Mouse (Mus musculus) c-Kit-positive CD71-positive TER-119-negative erythroid progenitor cells, embryonic 14.5 days (primary cell): ENCODE results near the gene Plcb3.

Experiments used
- DNase-seq: peaks from one replicate; pipeline ENCODE4 v3.0.0-alpha.2; 2013; ENCODE audit warnings: low read depth

The Plcb3 gene

DNA sequence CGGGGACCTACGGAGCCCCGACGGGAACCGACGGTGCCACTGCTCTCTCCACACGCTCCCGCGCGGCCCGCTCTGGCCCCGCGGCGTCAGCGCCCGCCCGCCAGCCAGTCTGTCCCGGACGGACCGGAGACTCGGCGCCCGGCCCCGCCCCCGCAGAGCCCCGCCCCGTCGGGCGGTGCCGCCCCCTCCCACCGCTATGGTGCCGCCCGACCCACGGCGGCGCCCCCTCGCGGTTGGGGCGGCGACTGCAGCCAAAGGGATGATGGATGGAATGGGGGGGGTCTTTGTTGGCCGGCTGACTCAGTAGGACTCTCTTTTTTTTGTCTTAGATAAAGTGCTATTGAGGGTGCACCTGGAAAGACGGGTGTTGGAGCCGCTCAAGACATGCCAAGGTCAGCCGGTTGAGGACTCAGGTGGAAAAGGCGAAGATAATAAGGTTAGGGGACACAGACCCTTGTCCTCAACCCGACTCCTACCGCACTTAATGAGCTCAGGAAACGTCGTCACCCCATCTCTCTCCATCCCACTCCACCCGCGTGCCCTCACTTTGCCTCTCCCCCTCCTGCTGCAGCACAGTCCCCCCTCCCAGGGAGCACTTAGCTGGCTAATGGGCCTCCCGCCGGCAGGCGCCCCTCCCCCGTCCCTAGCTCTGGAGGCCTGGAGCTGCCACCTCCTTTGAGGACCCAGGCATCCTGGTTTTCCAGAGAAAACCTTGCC, 6.4 kb downstream of the Plcb3 start:
- no peak for DNase-seq

DNA sequence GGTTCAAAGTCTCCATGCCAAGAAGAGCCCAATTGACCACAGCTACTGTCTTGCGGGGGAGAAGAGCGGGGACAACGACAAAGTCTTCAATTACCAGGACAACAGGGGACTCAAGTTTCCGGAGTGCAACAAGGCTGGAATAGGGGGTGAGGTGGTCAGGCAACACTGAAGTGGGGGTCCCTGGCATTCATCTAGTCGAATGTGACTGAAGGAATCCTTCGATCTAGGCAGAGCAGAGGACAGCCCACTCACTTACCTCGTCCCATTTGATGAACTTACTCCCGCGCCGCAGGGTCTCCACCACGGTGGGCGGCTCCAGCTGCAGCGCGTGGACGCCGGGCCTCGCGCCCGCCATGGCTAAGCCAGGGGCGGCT, 7.0 kb downstream of the Plcb3 start:
- no peak for DNase-seq

DNA sequence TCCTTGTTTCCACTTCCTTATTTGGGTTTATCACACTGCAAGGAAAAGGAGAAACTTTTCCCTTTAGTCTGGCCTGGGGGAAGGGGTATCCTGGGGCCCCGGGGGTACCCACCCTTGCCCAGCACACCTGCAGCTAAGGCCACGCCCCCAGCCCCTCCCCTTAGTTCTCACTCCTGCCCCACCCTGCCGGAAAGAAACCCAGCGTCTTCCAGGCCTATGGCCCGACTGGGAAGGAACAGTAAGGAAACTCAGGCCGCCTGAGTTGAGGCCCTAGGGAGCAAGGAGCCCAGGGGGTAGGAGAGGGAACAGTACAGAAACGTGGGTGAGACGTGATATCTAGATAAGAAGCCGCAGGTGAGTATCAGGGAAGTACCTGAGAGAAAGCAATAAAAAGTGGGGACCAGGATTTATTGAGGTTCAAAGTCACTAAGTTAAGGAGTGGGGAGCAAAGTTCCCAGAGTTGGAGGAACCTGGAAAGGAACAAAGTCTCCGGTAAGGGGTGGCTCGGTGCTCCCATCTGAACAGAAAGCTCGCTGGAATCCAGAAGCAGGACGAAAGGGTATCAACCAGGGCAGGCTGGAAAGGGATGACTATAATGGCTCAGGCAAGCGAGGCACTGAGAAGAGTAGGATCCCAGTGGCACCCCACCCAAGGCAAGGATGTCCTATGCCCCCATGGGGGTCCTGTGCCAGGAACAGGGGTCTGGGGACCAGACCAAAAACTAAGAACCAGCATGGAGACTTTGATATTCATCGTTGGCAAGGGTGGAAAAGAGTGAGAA, 7.6 kb downstream of the Plcb3 start:
- DNase-seq, result no peak

DNA sequence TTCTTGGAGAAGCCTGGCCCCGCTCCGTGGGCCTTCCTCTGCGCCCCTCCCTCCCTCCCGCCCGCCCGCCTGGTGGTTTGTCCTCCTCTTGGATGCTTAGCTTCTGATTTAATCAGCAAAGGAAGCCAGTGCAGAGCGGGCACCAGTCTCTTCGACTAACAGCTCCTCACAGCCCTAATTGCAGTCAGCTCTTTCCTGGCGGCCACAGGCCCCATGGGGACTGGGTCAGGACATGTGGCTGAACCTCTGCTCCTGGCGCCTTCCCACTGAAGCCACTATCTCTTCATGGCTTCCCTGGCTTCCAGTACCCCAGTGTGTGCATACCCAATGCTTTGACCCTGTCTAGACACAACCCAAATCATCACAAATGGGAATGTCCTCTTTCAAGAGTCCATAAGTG, 19.8 kb downstream of the Plcb3 start:
- no peak for DNase-seq

DNA sequence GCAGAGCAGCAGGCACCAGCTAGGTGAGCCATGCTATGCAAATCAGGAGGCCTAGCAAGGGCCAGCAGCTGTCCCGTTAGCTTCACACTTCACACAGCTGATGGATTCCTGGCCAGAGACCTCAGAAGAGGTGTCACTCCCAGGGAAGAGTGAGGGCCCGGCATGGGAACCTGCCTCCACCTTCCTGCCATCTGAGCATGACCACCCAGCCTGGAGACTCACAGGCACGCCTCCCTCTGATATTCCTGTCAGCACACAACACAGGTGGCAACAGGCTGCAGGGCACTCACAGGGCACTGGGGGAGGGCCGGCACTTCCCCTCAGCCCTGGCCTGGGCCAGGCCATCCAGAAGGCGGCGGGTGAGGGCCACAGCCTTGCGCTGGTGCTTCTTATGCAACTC, 20.8 kb downstream of the Plcb3 start:
- DNase-seq, result no peak

DNA sequence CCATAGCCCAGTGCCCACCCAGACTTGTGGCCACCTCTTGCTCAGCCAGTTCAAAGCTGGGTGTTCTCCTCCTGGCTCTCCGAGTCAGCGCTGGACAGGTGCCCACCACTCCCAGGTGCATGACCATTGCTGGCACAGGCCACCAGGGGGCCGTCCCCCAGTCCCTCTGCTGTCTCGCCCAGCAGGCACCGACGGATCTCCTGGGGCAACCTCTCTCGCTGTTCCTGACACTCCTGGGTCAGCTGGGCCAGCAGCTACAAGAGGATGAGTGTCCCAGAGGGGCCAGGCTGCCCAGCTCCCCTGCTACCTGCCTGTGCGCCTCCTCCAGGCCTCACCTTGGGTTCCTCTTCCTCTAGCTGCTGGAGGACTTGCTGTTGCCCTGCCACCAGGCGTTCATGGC, 22.2 kb downstream of the Plcb3 start:
- no peak for DNase-seq

DNA sequence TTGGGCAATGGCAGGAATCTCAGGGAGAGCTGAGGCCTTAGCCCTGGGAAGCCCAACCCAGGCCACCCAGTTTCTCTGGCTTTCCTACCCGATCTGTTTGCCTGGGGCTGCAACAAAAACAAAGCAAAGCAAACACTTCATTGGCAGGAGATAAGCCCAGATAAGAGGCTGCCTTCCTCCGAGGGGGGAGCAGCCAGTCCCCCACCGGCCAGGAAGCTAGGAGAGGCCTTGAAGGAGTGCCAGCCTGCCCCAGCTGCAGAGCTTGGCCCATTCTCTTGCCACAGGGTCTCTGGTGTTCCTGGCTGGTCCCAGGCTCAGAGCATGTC, 23.6 kb downstream of the Plcb3 start:
- no peak for DNase-seq

DNA sequence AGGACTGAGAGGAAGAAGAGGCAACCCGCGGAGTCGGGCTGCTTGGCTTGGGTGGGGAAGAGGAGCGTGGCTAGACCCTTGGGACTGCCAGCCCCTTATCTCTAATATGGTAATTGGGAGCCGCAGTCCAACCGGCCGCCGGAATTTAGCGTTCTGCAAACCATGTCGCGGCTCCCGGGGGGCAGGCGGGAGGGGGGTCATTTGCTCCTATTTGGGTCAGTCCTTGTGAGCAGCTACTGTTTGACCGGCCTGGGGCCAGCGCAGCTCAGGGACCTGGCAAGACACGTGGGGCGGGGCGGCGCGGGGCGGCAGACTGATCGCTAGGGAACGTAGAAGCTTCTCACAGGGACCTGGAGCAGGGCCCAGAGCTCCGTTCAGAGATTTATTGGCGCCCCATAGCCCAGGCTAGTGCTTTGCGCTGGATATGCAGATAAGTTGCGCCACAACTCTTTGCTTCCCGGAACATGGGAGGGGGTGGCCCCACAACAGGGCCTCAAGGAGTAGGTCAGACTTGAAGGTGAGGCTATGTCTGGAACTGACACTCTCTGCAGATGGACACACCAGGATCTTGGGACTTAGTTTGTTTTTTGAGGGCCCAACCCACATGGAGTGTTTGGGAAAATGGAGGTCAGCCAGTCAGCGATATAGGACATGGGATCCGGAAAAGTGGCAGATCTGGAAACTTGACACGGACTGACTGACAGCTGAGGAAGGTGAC, 24.1 kb downstream of the Plcb3 start:
- DNase-seq, result no peak

DNA sequence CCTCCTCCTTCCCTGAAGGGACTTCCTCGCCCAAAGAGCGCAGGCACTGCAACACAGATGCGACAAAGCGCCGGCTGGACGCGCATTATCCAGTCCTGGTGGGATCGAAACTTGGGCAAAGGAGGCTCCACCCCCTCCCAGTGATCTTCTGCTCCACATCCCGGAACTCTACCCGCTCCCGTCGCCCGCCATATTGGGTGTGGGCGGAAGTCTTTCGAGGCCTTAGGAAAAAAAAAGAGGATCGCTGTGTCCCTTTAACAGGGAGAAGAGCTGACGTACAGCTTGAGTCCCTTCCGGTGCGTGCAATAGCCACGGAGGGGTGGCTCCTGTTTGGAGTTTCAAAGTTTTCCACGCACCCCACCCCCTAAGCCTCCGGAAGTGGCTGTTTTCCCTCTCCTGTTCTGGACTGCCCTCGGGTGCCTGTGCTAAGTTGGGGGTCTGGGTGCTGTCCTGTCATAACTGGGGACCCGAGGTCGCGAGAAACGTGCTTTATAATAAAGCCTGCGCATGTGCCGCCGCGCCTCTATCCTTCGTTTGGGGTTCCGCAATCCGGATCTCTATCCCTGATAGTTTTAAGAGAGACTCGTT, 24.8 kb downstream of the Plcb3 start:
- peak; percentile 79 for DNase-seq

DNA sequence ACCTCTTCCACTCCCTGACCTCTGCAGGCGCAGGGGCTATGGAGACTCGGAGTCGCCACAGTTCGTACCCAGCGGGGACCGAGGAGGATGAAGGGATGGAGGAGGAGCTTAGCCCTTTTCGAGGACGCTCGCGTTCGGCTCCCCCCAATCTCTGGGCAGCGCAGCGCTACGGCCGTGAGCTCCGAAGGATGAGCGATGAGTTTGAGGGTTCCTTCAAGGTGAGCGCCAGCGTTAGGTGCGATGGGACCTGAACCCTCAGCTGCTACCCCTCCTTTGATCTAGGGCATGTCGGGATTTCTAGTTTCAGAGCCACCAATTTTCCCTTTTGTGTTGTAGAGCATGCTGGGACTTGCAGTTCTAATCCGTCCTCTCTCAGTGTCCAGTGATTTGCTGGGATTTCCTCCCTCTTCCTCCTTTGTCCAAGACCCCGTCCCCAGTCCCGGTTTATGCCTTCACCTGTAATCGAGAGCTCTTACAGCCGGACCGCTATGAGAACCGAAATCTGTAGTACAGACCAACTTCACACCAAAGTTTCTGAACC, 25.6 kb downstream of the Plcb3 start:
- DNase-seq, result no peak

DNA sequence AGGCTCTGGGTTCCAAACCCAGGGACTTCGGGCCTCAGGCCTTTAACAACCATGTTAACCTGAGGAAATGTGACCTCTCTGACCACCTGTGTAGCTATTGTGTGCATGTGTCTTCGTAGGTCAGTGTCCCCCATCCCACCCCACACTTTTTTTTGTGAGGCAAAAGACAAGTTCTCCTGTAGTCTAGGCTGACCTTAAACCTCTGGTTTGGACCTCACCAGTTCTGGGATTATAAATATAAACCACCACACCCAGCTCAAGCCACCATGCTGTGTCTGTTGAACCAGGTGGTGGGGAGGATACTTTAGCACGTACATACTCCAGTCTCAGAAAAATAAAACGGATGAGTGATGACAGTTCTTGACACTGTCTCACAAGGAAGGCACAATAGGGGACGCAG, 26.3 kb downstream of the Plcb3 start:
- no peak for DNase-seq

DNA sequence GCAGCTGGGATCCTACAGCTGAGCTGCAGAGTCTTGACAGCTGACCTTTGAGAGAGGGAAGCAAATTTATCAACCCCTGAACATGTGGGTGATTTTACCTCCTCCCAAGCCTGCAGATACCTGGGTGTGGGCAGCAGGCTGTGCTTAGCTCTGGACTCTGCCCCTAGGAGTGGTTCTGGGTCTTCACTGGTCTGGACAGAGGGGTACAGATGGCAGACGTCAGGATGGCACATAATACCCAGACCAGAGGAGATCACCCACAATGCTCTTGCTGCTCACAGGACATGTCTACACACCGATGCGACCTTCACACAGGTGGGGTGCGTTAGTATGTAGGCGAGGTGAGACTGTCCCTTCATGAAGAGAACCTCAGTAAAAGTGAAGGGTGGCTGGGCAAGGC, 26.7 kb downstream of the Plcb3 start:
- no peak for DNase-seq

DNA sequence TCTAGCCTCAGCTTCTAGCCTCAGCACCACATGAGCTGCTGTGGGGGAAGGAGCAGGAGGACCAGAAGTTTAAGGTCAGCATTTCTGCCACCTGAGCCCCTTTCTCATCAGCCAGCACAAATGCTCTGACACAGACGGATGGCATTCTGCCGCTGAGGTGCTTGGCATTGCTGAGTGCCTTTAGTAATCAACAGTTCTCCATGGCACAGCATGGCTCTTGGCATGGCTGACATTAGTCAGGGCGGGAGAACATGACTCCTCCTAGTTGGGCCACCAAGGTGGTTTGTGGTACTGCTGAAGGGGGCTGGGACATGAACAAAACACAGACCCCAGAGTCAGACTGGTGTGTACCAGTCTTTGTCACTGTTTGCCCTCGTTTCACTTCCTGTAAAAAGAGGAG, 28.1 kb downstream of the Plcb3 start:
- DNase-seq, result no peak

DNA sequence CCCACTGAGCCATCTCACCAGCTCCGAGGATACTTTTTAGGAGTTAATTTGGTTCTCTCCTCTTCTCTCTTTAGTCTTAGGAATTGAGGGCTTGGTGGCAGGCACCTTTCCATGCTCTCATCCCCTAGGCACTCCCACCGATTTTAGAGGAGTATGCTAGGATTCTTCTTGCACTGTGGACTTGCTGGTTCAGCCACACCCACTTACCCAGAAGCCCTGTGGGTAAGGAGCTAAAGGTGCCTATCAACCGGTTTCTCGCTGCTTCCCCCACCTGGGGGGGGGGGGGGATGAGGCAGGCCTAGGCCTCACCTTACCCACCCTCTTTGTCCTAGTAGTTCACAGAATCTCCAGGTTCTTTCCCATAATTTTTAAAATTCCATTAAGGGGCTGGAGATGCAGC, 28.5 kb downstream of the Plcb3 start:
- no peak for DNase-seq

DNA sequence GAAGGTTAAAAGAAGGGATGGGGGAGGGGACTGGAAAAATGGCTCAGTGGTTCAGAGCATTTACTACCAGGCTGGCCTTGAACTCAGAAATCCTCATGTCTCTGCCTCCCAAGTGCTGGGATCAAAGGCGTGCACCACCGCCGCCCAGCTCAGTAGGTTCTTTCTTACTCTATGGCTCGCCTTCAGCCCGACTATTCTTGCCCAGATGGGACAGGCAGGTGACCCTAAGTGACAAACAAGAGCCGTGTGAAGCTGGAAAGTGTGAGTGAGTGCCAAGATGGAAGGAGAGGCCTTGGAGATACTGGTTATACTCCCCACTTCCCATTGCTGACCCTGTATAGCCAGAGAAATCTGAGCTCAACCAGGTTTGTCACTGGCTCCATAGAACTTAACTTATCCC, 32.6 kb downstream of the Plcb3 start:
- no peak for DNase-seq

DNA sequence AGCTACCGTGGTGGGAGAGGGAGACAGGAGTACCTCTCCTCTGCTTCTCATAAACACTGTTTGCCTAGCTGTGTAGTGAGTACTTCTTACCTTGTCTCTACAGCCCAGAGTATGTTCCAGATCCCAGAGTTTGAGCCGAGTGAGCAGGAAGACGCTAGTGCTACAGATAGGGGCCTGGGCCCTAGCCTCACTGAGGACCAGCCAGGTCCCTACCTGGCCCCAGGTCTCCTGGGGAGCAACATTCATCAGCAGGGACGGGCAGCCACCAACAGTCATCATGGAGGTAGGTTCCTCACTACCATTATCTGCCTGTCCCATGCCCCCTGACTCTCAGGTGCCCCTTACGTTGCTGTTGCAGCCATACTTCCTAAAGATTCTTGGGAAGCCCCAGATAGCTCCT, 33.5 kb downstream of the Plcb3 start:
- DNase-seq, result no peak

DNA sequence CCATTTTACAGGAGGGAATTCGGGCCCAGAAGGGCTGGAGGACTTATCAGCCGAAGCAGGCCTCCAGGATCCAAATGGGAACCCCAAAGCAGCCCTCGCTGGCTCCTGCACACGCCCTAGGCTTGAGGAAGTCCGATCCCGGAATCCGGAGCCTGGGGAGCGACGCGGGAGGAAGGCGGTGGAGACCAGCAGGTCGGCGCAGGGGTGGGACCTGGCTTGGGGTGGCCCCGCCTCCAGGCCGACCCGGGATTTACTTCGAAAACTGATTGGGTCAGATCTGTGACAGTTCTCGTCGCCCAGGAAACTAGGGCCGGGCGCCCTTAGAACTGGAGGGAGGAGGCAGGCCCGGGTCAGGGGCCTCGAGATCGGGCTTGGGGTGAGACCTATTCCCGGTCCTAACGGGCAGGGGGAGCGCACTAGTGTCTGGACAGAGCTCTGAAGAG, 34.0 kb downstream of the Plcb3 start, which contains the start of gene Gpr137:
Gpr137 (minus strand) TSS at position 232 of the 443 bp plus-strand sequence.
- DNase-seq, result peak; percentile 89

DNA sequence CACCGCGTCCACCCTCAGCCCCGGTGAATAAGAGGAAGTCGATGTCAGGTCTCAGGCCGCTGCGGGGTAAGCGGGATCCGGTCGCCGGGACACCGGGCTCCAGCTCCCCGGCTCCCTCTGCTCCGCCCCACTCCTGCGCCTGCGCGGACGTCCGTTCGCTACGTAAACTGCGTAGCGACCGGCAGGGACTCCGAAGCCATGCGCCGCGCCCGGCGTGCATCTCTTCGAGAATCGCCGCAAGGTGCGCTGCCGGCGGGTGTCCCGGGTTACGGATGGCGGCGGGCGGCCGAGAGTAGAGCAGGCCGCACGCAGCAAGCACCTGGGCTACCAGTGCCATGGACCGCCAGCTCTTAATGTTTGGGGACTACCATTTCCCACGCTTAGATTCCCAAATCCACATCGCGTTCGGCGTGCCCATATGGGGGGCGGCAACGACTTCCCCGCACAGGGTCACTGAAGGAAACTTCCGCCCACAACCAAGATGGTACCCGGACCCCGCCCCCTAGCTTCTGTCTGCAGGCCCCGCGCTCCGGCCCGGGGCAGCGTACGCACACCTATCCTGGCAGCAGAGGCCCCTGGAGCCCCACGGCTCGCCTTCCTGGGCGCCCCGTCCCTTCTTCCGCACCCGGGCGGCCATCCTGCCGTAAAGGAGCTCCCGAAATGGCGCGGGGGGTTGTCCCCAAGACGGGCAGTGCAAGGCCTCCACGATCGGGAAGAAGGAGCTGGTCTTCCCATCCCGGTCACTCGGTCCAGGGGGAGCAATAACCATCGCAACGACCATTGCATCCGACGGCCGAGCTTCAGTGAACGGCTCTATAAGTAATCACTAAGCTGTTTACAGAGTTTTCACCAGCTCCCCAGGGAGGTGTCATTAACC, 34.7 kb downstream of the Plcb3 start, which contains the start of gene Bad:
Bad (plus strand) TSS at position 490 of the 877 bp plus-strand sequence.
- peak; percentile 90 for DNase-seq

DNA sequence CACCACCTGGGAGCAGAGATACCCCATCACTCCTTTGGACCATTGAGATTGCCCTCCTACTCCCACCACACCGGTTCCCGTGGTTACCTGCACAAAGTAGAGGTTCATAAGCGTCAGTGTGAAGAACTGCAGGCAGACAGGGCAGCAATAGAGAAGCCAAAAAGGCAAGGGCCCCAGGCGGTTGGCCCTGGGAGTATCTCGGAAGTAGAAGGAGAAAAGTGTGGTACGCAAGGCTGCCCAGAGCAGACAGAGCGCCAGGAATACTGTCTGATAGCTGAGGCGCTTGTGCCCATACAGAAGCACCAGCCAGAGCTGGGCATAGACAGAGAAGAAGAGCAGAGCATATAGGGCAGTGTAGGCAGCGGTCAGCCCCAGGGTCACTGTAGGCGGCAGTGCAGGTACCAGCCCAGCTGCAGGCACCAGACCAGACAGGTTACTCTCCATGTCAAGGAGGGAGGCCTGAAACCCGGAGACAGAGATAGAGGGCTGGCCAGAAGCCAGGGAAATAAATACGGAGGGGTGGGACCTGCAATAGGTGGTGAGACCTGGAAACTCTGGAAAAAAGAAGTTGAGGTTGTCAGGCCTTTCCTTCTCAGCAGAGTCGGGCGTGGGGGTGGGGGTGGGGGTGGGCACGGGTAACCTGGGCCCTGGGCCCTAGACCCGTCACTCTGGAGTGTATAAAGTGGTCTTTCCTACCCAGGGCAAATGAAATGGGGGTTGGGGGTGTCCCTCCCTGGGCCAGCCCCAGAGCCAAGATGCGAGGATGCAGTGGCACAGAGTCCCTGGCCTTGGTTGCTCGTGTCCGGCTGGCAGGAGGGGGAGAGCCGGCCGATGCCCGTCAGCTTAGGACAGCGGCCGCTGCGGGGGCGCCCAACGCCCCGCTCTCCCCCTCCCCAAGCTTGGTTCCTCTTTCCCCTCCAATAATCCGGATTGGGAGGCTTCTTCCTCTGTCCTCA, 35.6 kb downstream of the Plcb3 start:
- no peak for DNase-seq
